Mouse (Mus musculus) spleen, postnatal 4 days (tissue): ENCODE data around the gene Umad1.
"Not testable (repeated sequence)": the region's sequence is repeated elsewhere in the genome, so short reads cannot be mapped to it uniquely, and the experiment has no call there.

Source experiments
- DNase-seq, 2 experiments: peaks; one replicate each; pipeline ENCODE4 v3.0.0; 2022; ENCODE audit warnings: low spot score in 2 of 2

Umad1 gene

DNA sequence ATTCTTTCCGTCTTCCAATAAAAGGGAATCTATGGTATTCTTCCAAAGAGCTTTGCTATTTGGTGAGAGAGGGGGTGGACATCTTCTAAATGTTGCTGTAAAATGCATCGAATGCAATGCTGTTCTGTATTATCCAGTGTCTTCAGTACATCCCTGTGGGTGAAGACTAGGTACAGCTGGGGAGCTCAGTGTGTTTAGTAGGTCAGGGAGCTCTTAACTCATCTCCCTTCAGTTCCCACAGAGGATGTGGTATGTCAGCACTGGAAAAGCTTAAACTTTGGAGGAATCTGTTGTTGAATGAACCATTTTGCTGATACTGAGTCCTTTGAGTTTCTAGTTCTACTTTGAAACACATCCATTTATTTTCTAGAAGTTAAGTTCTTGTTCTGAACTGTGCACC is 53.5 kb downstream of the Umad1 start:
- DNase-seq = no peak

DNA sequence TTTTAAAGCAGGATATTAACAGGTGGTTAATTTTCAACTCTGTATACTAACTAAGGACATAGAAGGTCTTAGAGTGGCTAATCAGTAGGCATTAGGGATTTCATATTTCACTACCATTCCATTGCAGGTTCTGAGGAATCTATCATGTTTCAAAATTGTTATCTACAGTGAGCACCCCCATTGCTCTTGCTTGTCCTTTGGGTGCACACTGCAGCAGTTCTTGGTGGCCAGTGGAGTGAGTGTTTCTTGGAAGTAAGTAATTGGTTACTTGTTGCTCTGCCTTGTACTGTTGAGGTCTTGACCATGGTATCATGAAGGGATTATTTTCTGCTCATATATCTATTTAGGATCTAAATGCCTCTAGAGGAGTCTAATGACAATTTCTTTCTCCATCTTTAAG is 57.1 kb downstream of the Umad1 start:
- no peak for DNase-seq

DNA sequence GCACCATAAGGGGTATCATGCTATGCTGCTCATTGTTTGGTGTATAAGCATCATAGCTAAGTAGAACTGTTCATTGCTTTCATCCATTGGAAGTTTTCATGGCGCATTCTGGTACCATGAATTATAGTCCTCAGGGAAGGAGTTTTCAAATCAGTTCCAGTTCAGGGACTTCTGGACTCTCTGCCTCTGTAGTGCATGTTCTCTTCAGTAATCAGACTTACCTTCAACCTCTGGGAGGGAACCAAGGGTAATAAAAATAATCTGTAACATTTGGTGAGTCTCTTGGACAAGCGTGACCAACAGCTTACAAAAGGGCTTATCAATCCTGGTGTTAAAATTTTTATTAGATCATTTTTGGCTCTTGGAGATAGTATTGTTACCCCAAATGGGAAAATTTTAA is 60.5 kb downstream of the Umad1 start:
- no peak for DNase-seq

DNA sequence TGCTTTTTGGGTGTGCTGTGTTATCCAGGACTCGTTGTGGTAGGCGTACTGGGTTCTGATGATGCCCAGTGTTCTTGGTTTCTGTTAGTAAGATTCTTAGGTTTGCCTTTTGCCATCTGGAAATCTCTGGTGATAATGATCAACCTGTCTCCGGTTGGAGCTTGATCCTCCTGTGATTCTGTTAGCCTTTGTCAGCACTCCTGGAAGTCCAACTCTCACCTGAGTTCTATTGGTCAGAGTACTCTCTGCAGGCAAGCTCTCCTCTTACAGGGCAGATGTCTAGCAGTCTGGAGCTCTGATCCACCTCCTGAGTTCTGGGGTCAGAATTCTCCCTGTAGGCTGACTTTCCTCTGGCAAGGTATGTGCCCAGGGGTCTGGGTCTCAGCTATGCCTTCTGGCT is 72.4 kb downstream of the Umad1 start:
- DNase-seq = not testable (repeated sequence)

DNA sequence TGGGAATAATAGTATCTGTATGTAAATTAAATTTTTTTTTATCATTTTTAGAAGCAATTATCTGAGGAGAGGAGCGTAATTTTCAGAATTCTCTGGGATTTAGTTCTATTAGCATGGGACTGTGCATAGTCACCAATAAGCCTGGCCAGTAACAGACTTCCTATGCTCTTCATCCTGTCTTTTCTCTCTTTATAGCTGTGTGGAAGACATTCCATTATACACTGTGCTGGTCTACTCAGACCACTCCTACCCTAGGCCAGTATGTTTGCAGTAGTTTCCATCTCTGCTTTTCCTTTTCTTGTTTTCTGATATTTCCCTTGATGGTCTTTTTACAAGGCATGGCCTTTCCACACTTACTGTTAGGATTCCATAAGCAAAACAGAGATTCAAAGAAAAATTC is 74.3 kb downstream of the Umad1 start:
- DNase-seq = no peak

DNA sequence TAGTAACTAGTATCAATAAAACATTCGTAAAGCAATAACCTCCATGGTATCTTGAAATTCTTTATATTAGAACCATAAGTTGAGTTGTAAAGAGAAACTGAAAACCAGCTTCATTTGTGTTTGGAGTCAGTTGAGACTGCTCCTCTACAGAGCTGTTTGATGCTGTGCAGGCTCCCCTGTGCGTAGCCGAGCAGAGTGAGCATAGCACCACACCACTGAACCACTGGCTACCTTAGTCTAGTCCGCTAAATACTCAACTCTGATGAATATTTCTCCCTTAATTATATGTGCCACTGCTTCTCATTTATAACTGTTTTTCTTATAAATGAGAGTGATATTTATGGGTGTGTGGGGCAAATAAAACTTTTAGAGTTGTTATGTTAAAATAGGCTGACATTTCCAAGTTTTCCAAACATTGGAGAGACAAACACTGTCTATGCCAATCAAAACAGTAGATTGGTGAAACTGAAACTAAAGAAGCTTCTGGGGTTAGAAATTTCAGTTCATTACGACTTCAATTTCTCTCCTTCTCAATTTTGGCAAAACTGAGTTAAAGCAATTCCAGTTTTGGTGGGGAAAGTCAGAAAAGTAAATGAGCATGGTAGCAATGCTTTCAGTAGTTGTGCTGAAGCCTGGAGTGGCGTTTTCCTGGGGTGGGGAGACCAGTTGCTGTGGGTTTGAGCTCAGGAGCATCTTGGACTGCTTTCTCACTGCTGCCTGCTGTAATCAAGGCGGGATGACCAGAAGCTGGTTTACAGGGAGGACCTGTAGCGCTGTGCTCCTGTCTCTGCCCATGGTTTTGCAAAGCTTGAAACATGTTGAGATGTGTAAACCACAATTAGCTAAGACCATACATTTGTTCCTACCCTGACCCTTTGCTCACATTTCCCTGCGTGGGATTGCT is 77.7 kb downstream of the Umad1 start:
- no peak for DNase-seq

- DNase-seq = no peak
Observed at GRCm38 (mm10) chr6:8339453-8339852, 80.4 kb downstream of the Umad1 start.

DNA sequence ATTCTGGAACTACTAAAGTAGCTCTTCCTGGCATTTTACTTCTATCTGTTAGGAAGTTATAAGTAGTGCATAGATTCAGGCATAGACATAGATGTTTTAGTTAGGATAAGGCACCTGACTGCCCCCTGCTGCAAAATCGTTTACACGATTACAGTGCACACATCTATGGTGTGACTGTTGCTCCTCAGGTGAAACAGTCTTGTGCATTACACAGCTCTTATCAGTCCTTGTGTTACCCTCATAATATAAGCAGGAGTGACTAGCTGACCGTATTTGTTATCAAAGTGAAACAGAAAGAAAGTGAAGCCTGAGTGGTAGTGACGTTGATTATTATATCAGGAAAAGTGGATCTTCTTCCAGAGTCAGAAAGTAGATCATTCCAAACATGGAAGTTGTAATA is 84.2 kb downstream of the Umad1 start:
- DNase-seq = no peak

DNA sequence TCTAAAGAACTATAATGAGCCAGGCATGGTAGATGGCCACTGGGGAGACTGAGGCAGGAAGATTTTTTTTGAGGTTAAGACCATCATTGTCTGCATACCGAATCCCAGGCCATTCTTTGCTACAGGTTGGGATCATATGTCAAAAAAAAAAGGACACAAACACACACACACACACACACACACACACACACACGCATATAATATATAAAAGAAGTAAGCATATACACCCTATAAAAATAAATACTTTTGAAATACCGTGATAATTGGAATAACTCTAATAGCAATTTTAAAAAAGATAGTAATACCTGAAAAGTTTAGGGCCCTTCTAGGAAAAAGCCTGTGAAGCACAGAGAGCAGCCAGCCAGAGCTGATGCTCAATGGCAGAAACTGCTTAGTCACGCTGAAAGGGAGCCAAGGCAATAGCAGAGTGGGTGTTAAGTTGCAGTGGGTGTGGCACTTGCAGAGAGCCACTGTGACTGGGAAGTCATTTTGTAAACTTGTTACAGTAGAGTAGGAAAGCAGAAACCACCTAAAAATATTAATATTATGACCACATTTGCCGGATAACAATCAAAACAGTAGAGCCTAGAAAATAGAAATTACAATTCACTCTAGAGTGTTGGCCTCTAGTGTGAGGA is 86.2 kb downstream of the Umad1 start:
- DNase-seq = peak; percentile 79 to 82

GRCm38 (mm10) chr6:8347154-8347553 is 88.1 kb downstream of the Umad1 start:
- no peak for DNase-seq

DNA sequence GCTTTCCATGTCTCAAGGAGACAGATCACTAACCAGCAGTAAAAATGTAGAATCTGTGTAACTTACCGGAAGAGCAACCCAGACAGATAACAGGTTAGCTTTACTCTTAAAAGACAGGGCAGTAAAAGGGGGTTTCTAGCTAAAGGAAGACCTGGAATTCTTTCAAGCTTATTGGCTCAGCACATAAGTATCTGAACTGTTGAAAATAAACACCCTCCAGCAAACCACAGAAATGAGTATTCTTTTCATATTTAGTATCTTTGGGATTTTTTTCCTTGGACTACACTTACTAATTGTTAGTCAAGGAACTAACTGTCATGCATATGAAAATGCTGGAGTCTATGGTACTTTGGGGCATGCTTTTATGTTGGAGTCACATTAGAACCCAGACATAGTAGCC is 89.3 kb downstream of the Umad1 start:
- no peak for DNase-seq

DNA sequence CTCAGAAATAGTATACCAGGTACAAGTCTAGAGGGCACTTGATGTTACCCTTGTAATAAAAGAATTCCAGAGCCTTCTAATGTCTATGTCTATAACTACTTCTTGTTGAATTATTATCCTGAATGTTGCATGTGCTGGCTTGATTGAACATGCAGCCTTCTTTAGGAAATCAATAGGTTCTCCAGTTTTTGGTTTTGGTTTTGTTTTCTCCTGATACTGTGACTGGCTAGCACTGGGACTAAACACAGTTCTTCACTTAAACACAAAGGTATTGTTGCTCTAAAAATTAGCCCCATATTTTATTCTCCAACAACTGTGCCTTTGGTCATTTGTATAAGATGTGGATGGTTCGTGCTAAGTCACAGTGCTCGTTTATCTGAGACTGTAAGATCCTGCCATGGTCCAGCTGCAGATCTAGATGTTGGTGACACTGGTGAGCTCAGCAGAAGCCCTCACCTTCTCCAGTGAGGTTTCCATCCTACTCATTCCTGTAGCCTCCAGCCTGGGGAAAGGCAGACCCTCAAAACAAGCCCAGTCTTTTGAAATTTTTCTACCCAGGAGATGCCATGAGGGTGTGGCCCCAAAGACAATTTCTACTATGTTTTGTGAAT is 90.1 kb downstream of the Umad1 start:
- peak in 1 of 2 experiments; percentile 25 for DNase-seq

DNA sequence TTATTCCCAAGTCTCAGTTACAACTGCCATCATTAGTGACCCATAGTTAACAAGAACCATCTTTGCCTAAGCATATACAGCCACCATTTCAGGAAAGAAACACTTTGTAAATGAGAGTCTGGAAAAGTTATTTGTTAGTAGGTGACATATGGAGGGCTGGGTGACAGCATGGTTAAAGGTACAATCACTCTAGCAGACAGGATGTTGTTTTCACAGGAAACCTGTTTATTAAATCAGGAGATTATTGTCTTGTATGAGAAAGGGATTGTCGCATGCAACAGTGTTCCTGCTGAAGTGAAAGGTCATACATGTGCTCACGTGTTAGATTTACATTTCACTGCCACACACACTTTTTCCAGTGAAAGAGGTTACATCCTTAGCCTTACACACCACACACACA is 92.4 kb downstream of the Umad1 start:
- no peak for DNase-seq

GRCm38 (mm10) chr6:8352533-8353168 is 93.6 kb downstream of the Umad1 start:
- no peak for DNase-seq

- DNase-seq = no peak
Observed at GRCm38 (mm10) chr6:8353461-8353860, 94.4 kb downstream of the Umad1 start.

DNA sequence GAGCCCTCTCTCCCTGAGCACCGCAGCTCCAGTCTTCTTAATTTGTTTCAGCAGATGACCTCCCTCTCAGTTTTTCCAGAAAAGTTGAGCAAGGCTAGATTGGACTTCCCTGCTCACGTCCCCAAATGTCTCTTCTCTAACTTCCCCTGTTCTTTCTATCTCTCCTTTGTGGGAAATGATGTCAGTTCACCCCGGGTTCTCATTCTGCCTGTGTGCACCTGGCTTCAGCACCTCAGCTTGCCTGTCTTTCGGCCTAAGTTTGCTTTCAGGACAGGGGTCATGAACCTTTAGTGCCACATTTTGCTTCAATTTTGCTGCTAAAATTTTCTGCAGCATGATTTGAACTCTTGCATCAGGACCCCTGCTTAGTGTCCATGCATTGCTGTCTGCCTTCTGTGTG is 95.8 kb downstream of the Umad1 start:
- DNase-seq = no peak

DNA sequence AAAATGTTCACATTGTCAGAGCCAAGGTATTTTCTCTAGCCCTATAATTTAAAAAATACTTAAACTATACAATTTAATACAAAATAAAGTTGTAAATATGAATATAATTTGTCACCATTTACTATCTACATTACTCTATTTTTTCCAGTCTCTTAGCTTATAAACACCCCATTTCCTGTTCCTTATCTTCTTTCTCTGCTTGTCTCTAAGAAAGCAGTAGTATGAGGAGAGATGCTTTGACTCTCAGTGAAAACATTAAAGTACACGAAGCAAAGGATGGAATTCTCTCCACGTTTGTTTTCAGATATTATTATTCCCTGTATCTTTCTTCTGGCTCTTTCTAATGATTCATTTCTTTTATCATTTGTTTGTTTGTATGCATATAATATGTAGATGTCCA is 99.1 kb downstream of the Umad1 start:
- DNase-seq = no peak

DNA sequence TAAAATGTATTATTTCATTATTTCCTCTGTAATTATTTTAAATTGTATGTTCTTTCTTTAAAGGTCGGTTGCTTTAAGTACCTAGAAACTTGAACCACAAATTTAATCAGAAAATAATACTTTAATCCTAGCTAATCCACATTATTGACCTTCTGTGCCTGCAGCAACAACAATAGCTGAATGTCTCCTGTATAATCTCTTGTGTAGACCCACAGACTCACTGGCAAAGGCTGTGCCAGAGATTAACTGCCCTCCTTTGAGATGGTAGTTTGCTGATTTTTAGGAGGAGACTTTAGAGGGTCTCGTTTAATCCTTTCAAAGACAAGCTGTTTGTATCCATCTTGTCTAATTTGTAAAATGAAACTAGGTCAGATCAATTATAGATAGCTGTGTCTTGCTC is 99.7 kb downstream of the Umad1 start:
- no peak for DNase-seq

GRCm38 (mm10) chr6:8360805-8361204 is 101.7 kb downstream of the Umad1 start:
- no peak for DNase-seq

GRCm38 (mm10) chr6:8364033-8364756 is 105.1 kb downstream of the Umad1 start:
- DNase-seq = no peak

DNA sequence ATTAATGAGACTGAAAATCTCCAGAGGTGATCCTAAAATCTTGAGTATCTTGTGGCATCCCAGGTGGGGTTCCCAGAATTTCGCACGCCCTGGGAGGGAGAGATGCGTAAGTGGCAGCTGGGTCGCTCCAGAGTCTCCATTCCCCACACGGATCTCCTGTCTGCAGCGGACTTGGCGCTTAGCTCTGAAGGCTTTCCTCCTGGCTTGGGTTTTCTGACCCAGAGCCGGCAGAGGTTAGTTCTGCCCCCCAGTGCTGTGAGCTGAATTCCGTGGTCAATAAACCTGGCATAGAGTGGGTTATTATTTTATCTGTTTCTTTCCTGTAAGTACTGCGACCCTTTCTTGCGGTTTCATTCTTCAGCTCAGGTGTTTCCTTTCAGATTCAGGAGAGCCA is 105.7 kb downstream of the Umad1 start:
- no peak for DNase-seq

DNA sequence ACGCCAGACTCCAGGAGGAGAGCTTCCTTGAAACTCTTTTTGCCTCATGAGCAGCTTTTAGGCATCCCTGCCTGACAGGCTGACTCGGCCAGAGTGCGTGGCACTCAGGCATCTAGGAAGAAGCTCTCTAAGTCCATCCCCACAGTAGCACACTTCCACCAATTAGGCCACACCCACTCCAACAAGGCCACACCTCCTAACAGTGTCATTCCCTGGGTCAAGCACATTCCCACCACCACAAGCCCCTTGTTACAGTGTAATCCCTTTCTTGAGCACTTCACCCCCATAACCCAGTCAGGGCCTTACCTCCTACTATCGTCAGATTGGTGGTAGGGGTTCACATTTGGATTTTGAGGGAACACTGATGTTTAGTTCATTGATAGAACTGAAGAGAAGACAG is 108.6 kb downstream of the Umad1 start:
- DNase-seq = no peak
